Mouse (Mus musculus) heart, embryonic 11.5 days (tissue): ENCODE data around the gene Nos1ap. TPM values are rescaled to one million over a fixed set of nuclear protein-coding genes. Genes with fewer than 3 reads are reported as not detected.

ENCODE experiments used
- ATAC-seq: fragments of 200-750 bp; cut with Nextera tagmentation; replicated peaks from 2 replicates; pipeline ENCODE4 v1.8.0; 2017; ENCODE audit warnings: moderate library complexity; ENCODE audit not compliant: insufficient number of reproducible peaks, low FRiP score, low TSS enrichment
- H3K27ac ChIP-seq: fragments of 300-500 bp; sonication (generic); 2 replicates; pipeline ENCODE4 v1.5.1; 2014; ENCODE audit warnings: mild to moderate bottlenecking, low read depth, low read length
- H3K27me3 ChIP-seq: fragments of 300-500 bp; sonication (generic); 2 replicates; pipeline ENCODE4 v1.6.1; 2014; ENCODE audit warnings: mild to moderate bottlenecking, low read length, mixed read lengths; ENCODE audit not compliant: control insufficient read depth, insufficient read depth
- H3K36me3 ChIP-seq: fragments of 300-500 bp; sonication (generic); 2 replicates; pipeline ENCODE4 v1.6.1; 2014; ENCODE audit warnings: mild to moderate bottlenecking, low read length, moderate library complexity, mixed read lengths; ENCODE audit not compliant: control insufficient read depth, insufficient read depth
- H3K4me1 ChIP-seq: fragments of 300-500 bp; sonication (generic); 2 replicates; pipeline ENCODE4 v1.6.1; 2014; ENCODE audit warnings: low read length; ENCODE audit not compliant: control insufficient read depth, insufficient read depth
- H3K4me2 ChIP-seq: fragments of 300-500 bp; sonication (generic); 2 replicates; pipeline ENCODE4 v1.6.1; 2014; ENCODE audit warnings: mild to moderate bottlenecking, moderate library complexity
- H3K4me3 ChIP-seq: fragments of 300-500 bp; sonication (generic); 2 replicates; pipeline ENCODE4 v1.5.1; 2014; ENCODE audit warnings: low read depth, low read length
- H3K9ac ChIP-seq: fragments of 300-500 bp; sonication (generic); 2 replicates; pipeline ENCODE4 v1.6.1; 2014; ENCODE audit warnings: mild to moderate bottlenecking, low read depth, low read length, moderate library complexity
- H3K9me3 ChIP-seq: fragments of 300-500 bp; sonication (generic); replicated peaks from 2 replicates; pipeline ENCODE4 v1.6.1; 2016; ENCODE audit warnings: low read length; ENCODE audit not compliant: control insufficient read depth
- WGBS: fragments of 180-500 bp; shearing (Covaris S2); extraction: QIAGEN DNeasy Blood & Tissue Kit; methylation state at CpG from one replicate; pipeline ENCODE4 v1.1.7; 2014; ENCODE audit not compliant: insufficient replicate concordance; 5-methylcytosine and 5-hydroxymethylcytosine counted together
- polyA plus RNA-seq: library from polyadenylated mRNA; unstranded; fragments of >200 nt; fragmentation: Nextera tagmentation; extraction: Ambion mirVana; gene quantifications from 2 replicates; pipeline ENCODE4 v1.2.1, GENCODE M21; 2014

Nos1ap gene
- polyA plus RNA-seq, 1 experiment from 2014 or later, result 15.5 TPM

DNA sequence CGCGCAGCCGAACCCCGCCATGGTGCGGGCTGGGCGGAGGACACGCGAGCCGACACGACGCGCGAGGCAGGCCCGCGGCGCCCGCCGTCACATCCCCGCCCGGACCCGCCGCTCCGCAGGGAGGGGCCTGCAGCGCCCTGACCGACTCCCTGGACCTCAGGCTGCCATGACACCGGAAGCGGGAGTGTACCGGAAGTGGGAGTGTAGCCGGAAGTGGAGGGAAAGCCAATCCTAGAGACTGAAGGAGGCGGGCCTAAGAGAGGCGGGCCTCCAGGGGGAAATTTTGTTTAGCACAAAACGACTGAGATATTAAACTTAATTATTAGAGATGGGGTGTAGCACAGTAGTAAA is 334.1 kb downstream of the Nos1ap start:
- 0 out of 2 replicates have a peak, but pooled peaks cover 3% of the 10 kb centered on the region for H3K27me3 ChIP-seq
- peak overlapping the region; percentile 77 for H3K4me2 ChIP-seq
- H3K9ac ChIP-seq, result peak overlapping the region; percentile 88
- peak; percentile 86 for ATAC-seq
- H3K4me1 ChIP-seq, result no peaks in the 10 kb centered on the region
- H3K9me3 ChIP-seq, result no peaks in the 10 kb centered on the region
- 8% methylated on average over 32 of the region's 32 CpGs for WGBS
- no peaks in the 10 kb centered on the region for H3K36me3 ChIP-seq
- H3K4me3 ChIP-seq, result peak overlapping the region; percentile 77
- 0 out of 2 replicates have a peak overlapping the region, but pooled peaks have one; percentile 46 for H3K27ac ChIP-seq

- H3K9me3 ChIP-seq, result no peaks in the 10 kb centered on the region
- WGBS, result 30% methylated on average over 30 of the region's 30 CpGs
- 0 out of 2 replicates have a peak overlapping the region, but pooled peaks have one; percentile 46 for H3K27ac ChIP-seq
- ATAC-seq, result peak; percentile 52
- H3K36me3 ChIP-seq, result no peaks in the 10 kb centered on the region
- peak overlapping the region; percentile 88 for H3K9ac ChIP-seq
- peak overlapping the region; percentile 77 for H3K4me2 ChIP-seq
- H3K27me3 ChIP-seq, result 0 out of 2 replicates have a peak, but pooled peaks cover 3% of the 10 kb centered on the region
- H3K4me1 ChIP-seq, result no peaks in the 10 kb centered on the region
- peak overlapping the region; percentile 77 for H3K4me3 ChIP-seq
Measured at GRCm38 (mm10) chr1:170254893-170255559, 334.6 kb downstream of the Nos1ap start.

Other genes starting within 250 kb of the Nos1ap start
- 42.4 and 51.2 TPM in 2 replicates for gene Olfml2b, start 54.7 kb upstream of the Nos1ap start, polyA plus RNA-seq